Mouse (Mus musculus) frontal cortex, postnatal 14 days (tissue): ENCODE results near the gene Slc38a2.
A peak's percentile ranks its signal among the peaks of the same experiment; 100 is the strongest.

ENCODE experiments used
- DNase-seq, 2 experiments: peaks; one replicate each; pipeline ENCODE4 v3.0.0; 2022; ENCODE audit warnings: low spot score in 2 of 2

The Slc38a2 gene

GRCm38 (mm10) chr15:96695455-96696421, 3.8 kb downstream of the Slc38a2 start:
- DNase-seq: no peak

DNA sequence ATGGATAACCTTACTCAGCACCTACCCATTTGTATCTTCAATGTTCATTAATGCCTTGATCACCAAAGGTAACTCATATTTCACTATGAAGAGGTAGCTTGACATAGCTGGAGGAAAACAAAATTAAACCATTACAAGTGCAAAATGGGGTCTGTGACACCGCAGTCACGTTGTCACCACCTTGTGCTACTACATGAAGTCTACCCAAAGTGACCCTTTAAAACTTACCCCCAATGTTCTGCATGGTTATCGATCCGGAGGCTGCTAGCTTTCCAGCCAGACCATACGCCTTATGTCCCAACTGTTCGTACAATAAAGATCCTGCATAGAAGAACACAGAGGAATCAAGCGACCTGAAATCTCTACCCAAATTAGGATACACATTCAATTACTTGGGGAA, 4.5 kb downstream of the Slc38a2 start:
- DNase-seq: no peak

DNA sequence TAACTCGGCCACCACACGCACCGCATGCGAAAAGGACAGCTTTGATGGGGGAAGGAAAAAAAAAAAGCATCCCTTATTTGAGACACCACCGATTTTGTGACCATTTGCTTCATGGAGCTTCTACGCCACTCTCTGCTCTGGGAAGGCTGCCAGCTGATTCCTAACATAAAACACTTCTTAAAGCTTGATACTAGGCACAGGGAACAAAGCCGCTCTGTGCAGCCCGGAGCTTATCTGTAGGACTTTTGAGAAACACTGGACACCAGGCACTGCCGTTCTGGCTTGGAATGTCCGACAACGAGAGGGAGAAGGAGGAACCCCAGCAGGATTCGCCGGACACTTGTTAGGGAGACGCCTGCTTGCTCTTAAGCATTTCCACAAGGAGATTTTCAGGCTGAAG, 5.8 kb downstream of the Slc38a2 start:
- DNase-seq: no peak

GRCm38 (mm10) chr15:96692401-96692800, 7.1 kb downstream of the Slc38a2 start:
- no peak for DNase-seq

GRCm38 (mm10) chr15:96691381-96691780, 8.1 kb downstream of the Slc38a2 start:
- no peak for DNase-seq

- no peak for DNase-seq
Observed at GRCm38 (mm10) chr15:96690829-96691228, 8.7 kb downstream of the Slc38a2 start.

DNA sequence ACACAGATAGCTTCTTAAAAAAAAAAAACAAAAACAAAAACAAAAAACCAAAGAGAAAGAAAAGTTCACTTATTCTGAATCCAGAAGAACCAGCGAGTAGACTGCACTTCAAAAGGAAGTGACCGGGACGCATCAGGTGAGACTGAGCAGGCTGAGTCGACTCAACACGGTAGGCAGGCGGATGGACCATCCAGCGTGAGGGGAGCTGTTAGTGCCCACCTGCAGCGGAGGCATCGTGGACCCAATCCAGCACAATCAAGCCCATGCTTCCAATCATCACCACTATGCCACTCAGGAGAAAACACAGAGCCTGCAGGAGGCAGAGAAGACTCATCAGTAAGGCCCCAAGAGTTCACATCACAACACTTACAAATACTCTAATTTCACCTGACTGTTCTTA, 9.6 kb downstream of the Slc38a2 start:
- no peak for DNase-seq

GRCm38 (mm10) chr15:96688784-96689318, 10.7 kb downstream of the Slc38a2 start:
- no peak for DNase-seq

DNA sequence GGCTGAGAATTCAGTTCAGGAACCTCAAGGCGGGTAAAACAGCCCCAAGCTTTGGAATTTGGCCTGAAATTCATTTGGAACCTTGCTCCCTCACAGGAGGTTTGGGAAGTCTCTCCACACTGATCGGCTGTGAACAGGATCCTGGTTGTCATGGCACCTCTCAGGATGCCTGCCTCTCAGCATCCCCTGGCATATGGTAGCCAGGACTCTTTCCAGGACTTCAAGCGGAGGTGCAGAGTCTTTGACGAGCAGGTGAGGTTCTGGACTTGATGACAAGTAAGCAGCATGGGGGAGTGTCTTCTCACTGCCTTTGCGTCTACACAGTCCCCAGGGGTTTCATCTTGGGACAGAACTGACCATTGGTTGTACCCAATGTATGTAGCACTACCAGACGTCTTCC, 11.5 kb downstream of the Slc38a2 start:
- no peak for DNase-seq

GRCm38 (mm10) chr15:96687366-96687765, 12.2 kb downstream of the Slc38a2 start:
- no peak for DNase-seq

- DNase-seq: no peak
Observed at GRCm38 (mm10) chr15:96686201-96687159, 13.1 kb downstream of the Slc38a2 start.

- DNase-seq: no peak
Observed at GRCm38 (mm10) chr15:96685273-96685672, 14.3 kb downstream of the Slc38a2 start.

DNA sequence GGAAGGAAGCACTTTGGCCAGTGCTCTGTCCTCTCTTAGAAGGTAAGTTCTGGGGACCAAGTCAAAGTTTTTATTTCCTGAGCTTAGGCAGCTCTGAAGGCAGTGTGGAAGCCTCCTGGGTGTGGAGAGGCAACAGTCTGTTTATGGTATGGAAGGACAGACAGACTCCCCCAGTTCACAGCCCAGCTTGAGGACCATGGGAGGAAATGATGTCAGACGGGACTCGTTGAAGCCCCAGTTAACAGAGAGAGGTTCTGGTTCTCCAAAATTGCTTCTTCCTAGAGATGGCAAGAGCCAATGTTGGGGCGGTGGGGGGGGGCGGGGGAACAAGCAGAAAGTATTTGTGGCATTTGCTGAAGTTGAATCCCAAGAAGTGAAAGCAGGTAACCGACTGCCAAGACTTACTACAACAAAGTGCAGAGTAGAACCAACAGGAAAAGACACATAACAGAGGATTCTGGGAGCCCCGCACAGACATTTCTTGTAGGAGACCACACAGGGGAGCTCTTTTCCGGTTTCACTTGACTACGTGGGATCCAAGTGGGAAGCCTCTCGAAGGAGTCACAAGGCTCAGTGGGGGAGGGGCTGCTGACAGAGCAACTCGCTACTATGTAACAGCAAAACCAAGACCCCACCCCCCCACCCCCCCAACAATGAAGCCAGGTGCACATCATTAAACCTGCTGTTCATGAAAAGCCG, 15.2 kb downstream of the Slc38a2 start:
- DNase-seq: no peak

DNA sequence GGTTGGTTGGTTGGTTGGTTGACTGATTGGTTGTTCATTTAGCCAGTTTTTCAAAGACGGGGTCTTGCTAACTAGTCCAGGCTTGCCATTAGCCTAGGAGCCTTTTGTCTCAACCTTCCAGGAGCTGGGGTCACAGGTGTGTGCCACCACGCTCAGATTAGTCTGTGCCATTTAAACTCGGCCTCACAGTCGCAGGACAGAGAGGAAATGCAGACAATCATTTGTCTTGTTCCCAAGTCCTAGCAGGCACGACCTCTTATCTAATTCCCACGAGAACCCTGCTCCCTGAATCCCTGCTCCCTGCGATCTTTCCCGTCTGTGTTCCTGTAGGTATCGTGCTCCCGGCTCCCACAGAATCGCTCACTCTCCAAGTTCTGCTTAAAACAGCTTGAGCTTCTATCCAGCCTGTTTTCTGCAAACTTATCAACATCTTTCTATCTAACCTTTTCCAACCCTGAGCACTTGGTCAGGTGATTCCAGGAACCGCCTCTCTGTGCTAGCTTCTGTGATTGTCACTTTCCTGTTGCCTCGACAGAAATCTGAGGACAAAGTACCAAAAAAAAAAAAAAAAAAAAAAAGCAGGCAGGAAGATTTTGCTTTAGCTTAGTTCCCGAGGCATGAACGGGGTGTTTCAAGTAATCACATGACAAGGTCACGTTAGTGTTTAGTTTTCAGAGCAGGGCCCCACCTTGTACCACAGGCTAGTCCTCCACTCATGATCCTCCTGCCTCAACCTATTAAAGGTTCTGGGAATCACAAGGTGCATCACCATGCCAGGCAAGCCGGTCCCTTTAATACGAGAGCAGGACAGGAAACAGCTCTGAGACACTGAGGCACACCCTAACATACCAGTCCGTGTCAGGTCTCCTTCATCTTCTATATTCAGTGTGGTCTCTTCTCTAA, 20.4 kb downstream of the Slc38a2 start:
- DNase-seq: no peak

- DNase-seq: no peak
Observed at GRCm38 (mm10) chr15:96676518-96676917, 23.0 kb downstream of the Slc38a2 start.

GRCm38 (mm10) chr15:96675744-96676143, 23.8 kb downstream of the Slc38a2 start:
- no peak for DNase-seq

DNA sequence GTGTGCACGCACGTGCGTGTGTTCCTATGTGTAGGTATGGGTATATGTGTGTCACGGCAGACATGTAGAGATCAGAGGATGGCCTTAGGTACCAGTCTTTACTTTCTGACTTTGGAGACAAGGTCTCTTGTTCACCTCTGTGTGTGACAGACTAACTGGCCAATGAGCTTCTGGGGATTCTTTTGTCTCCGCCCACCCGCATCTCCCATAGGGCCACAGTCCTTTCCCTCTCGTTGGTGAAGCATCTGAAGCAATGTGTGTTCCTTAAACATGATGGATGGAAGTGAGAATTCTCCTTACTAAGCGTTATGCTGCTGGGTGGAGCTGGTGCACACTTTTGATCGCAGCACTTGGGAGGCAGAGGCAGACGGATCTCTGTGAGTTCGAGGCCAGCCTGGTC, 24.5 kb downstream of the Slc38a2 start:
- DNase-seq: no peak

DNA sequence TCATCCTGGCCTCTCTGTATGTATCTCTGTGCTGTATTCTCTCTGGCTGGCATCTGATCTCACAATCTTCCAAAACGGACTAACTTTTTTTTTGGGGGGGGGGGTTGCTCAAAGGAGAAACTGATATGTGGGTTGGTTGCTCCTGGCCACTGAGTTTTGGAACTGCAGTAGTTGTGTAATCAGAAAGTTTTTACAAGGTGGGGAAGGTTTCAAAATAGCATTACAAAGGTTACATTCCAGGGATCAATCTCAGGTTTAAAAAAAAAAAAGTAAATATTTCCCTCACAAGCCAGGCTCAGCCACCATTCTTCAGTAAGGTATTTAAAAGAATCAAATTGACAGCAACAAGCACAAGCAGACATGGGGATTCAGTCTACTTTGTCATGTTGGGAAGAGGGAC, 25.4 kb downstream of the Slc38a2 start:
- DNase-seq: no peak

- DNase-seq: no peak
Observed at GRCm38 (mm10) chr15:96669721-96670120, 29.8 kb downstream of the Slc38a2 start.

- peak in 1 of 2 experiments; percentile 45 for DNase-seq
Observed at GRCm38 (mm10) chr15:96666663-96667062, 32.9 kb downstream of the Slc38a2 start.
